Mouse (Mus musculus) adrenal gland, postnatal 10 days (tissue): ENCODE measurements at regions not wholly inside any gene's neighbourhood (a gene's known extent, or its start where the extent isn't known, plus 50 kb on each side); places are given as distances from the start of the nearest gene placed in this dataset.
A peak's percentile ranks its signal among the peaks of the same experiment; 100 is the strongest.

ENCODE experiments used
- DNase-seq: peaks from one replicate; pipeline ENCODE4 v3.0.0; 2021; ENCODE audit warnings: mixed read lengths

DNA sequence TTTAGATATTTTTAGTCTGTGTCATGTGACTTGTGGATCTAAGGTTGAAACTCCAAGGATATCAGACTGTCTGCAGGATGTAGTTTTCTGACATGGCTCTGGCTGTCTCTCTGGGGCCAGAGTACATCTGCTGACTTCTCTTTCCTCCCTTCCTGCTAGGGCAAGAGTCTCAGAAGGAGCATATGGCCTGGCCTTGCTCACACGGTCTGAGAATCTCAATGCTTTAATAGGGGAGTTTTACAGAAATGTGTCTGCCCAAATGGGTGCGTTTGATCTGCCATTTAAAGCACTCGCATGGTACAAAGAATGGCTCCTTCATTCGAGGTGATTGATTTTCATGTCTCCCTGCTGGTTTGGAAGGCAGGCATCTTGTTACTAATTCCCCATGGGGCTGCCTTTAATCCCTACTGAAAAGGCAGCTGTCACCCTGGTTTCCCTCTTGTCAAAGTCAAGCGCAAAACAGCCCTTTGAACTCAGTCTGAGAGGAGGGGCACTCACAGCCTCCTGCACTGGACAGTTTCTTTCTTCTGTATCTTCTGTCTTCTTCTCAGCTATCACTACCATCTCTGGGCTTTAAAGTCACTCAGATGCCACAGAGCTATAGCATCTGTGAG lies 199.7 kb upstream of the Eef2kmt start:
- no peak for DNase-seq

DNA sequence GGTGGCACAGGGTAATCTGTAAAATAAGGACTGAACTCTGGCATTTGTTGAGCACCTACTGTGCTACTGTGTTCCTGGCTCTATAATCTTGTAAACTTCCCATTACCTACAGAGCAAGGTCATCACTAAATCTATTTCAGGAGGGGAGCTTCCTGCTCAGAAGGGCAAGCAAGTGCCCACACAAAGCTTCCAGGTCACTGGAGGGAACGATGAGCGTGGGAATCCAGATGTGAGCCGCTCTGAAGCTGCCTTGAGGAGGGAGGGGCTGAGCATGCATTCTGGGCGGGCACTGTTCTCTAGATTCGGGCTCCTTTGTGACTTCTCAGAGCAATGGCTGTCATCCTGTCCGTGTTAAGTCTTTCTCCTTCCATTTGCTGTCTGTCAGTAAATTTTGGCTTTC lies 198.5 kb upstream of the Eef2kmt start:
- DNase-seq = no peak

DNA sequence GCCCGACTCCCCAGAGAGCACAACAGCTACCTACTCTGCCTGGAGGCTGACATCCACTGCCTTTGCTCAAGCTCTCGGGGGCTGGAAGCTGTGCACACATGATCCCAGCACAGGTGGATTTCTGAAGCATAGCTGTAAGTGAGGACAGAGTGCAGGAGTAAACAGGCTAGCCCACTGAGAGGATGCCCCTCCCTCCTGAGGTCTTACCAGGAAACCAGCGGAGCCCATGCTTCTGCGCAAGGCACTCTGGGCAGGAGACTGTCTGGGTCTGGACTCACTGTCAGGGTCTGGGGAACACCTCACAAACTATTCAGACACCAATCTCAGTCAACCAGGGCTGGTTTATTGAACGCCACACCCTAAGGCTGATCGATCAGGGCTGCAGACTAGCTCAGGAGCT lies 197.2 kb upstream of the Eef2kmt start:
- DNase-seq = no peak

DNA sequence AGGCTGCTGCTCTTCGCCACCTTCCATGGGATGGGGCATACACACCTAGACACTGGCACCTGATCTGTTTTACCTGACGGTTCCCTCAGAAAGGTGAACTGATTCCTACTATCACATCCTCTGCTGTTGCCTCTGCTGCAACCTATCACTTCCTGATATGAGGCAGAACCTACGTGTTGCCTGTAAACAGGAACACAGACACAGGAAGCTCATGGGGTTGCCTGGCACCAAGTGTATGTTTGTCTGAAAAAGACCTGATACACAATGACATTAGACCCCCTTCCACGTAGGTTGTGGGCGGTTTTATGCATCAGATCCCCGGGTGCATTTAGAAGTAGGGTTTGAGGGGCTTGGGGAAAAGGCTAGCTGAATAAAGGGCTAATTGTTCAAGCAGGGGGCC lies 190.0 kb upstream of the Eef2kmt start:
- no peak for DNase-seq

DNA sequence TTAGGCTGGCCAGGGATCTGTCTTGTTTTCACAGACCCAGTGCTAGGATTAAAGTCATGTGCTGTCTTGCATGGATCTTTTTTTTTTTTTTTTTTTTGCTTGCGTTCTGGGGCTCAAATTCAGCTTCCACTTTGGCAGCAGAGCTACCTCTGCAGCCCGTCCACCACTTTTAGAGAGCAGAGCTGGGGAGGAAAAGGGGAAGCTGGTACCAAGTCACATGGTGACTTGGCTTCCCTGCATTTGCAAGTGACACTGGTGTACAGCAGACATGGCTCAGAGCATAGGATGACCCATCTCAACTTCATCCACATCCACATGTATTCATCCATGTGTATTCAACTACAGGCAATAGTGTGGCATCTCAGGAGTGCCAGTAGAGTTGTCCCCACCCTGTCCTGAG lies 189.0 kb upstream of the Eef2kmt start:
- DNase-seq = no peak

DNA sequence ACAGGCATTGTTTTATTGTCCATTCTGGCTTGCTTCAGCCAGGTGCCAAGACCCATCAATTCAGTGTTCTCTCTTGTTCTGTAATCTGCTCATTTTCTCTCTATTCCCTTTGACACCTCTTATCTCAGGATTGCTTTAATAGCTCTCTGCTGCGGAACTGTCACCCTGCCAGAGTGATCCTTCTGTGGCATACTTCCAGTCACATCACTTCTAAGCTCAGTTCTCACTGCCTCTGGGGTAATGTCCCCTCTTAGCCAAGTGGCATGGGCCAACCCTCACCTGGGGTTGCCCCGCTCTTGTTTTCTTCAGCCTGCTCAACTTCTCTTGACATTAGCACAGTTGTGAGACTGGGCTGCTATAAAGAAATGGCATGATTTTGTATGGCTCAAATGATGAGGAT lies 183.9 kb upstream of the Eef2kmt start:
- DNase-seq = no peak

DNA sequence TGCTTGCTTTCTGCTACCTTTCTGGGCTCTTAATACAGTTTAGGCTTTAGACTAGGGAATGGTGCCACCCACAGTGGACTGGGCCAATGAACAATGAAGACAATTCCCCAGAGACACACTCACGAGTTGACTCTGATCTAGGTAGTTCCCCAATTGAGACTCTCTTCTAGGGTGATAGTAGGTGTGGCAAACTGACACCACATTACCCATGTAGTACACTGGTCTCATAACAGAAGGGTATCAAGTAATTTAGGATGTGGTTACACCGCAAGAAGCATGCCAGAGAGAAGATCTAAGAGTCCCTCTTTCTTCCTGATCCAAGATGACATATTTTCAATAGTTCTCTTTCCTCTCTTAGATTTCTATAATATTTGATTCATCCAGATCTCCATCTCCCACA lies 182.6 kb upstream of the Eef2kmt start:
- DNase-seq = no peak

DNA sequence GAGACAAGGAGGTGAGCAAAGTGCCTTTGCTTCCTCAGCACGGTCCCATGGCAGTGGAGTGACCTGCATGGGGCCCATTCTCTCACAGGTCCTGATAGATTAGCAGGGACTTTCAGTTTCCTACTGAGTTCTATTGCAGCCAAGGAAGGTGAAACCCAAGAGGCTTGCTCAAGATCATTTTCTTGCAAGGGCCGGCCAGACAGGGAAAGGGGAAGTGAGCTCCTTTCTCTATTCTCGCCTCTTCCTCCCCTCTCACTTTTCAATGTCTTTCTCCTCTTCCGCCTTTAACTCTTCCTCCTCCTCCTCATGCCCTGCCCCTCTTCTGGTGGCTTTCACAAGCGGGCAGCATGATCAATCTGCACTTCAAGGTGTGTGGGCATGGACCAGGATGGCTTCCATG lies 175.9 kb upstream of the Eef2kmt start:
- no peak for DNase-seq

DNA sequence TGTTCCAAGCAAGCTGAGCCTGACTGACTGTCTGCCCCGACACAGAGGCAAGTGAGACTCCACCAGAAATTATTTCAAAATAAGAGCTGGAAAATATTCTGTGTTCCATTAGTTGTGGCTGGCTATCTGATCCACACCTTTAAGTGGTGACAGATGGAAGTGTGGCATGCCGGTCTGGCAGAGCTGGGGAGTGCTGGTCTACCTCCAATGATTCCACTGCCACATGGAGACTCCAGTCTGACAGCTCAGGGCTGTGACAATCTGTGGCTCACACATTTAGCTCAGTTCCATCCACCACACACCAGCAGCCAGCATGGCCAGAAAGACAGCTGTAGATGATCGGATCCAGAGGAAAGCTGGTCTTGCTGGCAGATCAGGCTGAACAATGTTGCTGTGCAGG lies 175.3 kb upstream of the Eef2kmt start:
- no peak for DNase-seq

DNA sequence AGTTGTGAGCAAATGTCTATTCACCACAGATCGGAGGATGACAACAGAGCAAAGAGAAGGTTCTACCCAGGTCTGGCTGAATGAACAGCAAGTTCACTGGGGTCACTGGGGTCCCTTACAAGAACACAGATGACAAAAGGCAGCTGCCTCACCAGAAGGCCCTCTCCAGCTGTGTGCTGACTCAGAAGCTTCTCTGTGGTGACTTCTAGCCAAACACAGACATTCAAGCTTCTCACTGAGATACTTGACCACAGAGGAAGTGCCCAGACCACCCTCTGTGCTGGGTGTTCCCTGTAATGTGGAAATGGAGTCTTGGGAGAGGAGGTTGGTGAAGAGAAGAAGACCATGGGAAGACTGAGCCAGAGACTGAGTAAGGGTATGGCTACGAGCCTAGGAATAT lies 173.7 kb upstream of the Eef2kmt start:
- DNase-seq = no peak

DNA sequence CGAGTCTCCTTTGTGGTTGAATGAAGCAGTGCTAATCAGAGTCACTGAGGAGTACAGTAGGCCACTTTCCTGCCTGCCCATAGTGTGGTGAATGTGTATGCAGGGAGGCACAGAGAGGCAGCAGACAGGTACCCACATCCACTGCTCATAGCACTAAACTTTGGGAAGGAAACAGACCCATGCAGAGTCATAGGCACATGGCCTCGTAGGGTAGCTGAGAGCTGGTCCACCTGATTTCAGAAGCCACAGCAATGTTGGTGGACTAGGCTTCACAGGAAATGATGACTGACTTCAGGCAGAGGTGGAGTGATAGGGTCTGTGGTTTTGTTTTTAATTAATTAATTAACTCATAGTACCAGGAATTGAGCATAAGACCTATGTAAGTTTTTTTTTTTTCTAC lies 170.1 kb upstream of the Eef2kmt start:
- DNase-seq = no peak

DNA sequence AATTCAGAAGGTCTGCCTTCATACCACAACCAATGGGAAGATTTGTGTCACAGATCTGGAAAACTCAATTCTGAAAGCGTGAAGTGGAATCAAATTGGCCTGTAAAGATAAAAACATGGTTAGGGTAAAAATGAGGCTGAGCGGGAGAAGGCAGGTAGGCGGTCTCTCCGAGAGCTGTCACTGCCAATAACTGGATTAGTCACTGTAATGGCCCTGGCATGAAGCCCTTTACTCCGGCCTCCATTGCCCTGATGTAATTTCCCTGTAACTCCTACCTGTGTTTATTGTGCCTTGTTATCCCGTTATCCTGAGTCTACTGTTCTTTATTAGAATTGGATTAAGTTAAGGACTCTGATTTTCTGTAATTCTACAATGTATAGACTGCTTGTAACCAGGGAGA lies 166.3 kb upstream of the Eef2kmt start:
- peak; percentile 34 for DNase-seq

DNA sequence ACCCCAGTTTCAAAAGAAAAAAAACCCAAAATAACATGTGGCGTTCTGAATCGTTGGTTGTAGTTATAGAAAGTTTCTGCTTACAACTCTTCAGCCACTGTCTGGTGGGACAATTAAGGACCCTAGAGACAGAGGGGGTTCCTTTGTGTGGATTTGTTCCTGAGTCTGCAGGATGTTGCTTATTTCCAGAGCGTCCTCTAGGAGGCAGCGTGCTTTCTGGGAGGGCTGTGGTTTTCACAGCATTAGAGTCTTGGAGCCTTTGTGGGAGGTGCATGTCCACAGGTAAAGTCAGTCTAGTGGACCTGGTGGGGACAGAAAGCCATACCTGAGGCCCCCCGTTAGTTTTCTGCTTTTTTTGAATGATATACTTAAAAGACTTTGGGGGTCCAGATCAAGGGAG lies 165.8 kb upstream of the Eef2kmt start:
- DNase-seq = no peak

DNA sequence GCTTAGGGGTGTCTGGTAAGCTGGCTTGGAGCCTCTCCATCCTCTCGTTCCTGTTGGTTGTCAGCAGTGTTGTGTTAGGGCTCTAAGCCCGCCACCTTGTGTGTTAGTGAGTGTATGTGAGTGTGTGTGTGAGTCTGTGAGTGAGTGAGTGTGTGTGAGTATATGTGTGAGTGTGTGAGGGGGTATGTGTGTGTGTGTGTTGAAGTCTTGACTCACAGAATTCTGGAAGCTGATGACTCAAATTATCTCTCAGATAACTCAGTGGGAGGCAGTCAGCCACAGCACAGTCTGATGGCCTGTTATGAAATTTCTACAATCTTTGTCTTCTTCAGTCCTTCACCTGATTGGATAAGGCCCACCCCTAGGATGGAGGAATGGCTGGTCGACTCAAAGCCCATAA lies 163.7 kb upstream of the Eef2kmt start:
- no peak for DNase-seq

DNA sequence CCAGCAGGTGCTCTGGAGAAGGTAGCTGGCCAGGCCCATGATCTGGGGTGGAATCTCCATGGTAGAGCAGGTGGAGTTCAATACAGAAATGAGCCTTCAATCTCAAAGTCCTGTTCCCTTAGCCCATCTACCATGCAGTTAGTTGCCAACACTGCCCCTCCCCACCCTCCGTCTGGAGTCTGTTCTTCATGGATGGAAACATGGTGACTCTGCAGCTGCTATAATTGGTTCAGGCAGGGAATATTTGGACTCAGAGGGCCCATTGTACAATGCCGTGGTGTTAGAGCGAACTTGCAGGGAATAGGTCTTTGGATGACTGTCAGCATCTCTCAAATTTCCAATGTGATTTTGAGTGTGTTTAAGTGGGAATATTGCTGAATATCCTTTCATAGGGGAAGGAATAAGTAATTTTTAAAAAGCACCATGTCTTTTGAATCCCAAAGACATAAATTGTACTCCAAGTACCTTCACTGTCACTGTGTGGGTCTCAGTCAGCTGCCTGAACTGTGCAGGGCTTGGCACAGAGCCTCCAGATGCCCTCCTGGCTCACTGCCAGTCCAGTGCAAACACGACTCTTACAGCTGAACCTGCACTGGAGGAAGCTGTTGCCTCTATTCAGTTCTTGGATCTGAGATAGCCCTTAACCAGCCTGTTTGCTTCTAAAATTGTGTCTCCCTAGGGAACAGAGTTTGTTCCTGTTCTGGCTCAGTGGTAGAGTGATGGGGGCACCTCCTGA lies 162.8 kb upstream of the Eef2kmt start:
- DNase-seq = peak; percentile 48

DNA sequence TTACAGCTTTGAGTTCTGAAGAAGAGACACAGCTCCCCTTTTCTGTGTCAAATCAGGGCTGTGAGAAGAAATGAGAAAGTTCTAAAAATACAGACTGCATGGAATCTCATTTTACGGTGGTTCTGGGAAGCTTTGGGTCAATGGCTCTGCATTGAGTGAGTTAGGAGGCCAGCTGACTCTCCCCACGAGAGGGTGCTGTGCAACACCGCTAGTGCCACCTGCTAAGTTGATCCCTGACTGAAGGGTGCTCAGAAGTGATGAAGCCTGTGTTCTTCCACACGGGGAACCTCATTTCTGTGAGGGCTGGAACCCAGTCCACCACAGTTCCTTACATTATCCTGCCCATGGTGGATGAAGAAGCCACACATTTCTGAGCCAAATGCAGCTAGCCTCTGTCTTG lies 159.5 kb upstream of the Eef2kmt start:
- DNase-seq = no peak

DNA sequence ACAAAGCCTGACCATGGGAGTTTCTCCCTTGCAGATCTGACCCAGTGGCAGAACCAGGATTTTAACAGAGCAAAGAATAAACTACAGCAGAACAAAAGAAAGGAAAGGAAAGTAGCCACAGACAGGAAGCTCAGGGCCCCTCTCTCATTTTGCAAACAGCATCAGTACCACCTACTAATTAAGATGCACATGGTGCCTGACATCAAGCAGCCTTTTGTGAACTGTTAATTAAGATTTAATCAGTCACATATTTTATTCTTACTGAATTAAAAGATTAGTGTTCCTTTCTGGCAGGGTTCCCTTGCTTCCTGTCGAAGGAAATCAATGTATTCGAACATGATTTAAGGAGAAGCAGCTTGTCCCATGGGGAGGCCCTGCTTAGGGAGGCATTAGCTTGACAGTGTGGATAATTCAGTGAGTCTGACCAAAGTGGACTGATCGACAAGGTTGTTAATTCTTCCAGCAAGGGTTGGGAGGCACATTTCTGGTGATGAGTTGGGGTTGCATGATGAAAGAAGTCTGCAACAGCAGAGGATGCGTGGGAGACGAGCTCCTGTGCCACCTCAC lies 156.1 kb upstream of the Eef2kmt start:
- no peak for DNase-seq

DNA sequence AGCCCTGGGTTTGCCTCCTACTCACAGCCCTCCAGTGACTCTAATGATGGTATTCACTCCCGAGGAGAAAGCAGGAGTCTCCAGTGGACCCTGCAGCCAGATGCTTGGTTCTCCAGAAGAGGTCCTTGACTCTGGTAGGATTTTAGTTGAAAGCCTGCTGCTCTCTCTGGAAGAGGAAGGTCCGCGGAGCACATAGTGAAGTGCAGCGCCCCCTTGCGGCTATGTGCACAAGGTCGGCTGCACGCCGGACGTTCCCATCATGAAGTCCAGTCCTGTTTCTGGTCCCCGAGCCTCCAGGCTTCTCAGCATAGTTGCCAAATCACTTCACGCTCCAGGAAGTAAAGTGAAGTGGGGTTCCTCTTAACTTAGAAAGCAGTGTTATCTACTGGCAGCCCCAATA lies 150.9 kb upstream of the Eef2kmt start:
- DNase-seq = peak; percentile 90

DNA sequence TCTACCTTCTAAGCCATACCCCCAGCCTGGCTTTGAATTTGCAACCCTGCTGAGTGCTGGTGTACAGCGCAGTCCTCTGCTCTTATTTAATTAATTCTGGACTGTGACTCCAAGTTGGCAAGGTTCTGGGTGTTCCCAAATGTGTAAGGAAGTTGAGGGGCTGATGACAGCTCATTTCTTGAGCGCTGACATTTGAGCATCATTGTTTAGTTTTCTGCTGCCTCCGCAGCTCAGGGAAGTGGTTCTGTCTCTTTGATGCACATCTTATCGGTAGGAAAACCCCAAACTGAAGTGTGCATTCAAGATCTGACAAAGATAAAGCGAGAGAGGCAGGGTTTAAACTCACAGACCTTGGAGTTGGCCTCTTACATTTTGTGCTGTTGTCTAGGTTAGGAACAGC lies 137.6 kb upstream of the Eef2kmt start:
- no peak for DNase-seq

DNA sequence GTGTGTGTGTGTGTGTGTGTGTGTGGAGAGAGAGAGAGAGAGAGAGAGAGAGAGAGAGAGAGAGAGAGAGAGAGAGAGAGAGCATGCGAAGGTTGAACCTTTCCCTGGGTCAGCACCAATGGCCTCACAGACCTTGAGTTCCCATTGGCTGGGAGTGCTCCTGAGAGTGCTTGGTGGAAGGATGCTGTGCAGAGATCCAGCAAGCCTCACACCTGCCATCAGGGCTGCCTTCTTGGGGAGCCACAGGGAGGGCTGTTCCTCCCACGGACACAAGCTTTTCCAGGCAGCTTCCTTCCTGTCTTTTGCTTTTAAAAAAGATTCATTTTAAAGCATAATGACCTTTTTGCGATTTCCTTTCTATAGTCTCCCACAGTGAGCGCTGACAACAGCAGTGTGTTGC lies 127.1 kb upstream of the Eef2kmt start:
- DNase-seq = no peak

DNA sequence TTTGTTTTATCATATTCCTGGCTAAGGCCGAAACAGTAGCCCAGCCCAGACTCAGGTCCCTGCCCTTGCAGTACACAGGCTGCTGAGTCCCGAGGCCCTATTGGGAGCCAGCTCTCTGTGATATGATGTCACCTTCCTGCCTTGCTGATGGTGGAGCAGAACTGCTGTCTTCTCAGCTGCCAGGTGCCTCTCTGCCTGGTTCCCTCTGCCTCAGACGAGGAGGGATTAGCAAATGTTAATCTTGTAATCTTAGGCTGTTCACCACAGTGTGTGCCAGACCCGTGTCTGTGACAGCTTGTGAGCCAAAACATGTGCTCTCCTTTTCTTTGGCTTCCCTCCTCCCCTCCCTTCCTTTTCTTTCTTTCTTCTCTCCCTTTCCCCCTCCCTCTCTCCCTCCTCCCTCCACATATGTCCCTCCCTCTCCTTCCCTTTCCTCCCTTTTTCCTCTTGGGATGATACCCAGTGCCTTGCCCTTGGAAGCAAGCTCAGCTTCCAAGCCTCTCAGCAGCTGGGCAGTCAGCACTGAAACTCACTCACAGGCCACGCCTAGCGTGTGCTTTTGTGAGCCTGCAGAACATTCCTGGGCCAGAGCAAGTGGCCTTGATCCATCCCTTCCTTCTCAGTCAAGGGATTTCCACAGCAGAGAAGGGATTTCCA lies 126.6 kb upstream of the Eef2kmt start:
- peak; percentile 15 for DNase-seq

DNA sequence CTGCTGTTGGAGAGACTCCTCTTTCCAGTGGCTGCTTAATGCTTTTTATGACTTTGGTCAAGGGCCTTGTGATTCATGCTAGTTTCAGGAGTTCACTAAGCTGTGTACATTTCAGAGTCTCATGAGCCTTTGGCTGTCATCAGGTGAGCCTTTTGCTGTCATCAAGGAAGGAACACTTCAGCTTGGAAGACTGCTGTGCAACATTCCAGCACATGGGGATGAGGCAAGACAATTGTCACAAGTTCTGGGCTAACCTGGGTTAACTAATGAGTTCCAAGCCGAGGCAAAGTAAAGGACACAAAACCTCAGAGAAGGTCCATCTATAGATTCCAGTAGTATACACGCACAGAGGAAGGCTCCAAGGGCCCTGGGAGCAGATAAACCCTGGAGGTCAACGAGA lies 124.8 kb upstream of the Eef2kmt start:
- no peak for DNase-seq

DNA sequence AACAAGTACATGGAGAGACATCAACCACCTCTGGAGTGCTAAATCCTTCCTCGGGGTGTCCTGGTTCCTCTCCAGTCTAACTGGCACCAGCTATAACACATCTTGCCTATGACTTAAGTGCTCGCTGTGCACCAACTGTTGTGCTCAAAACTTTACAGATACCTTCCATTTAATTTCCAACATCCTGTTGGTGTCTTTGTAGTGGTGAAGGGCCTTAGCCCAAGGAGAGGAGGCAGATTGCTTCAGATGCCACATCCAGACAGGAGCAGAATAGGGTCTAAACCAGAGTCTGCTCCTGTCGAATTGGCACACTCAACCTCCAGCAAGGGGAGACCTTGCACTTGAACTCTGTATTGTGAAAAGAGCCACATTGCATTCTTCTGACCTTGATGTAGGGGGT lies 121.2 kb upstream of the Eef2kmt start:
- no peak for DNase-seq
